Mouse (Mus musculus): ENCODE measurements around the gene Sema3e. TPM values are rescaled to one million over a fixed set of nuclear protein-coding genes. Genes with fewer than 3 reads are reported as not detected.

The Sema3e gene
- polyA plus RNA-seq, 1 experiment from 2014 or later: 25.4 TPM

DNA sequence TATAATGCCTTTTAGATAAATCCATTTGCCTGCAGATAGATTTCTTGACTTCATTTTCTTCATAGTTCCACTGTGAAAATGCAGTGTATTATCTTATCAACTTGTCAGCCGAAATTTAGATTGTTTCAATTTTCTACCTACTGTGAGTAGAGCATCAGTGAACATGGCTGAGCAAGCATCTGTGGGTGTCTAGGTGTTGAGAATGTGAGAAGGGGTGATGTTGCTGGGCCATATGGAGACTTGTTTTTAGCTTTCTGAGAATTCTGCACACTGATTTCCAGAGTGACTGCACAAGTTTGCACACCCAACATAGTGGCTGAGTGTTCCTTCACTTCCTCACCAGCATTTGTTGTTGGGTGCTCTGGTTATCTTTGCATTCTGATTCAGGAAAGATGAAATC lies 71.1 kb downstream of the Sema3e start:
- Histone ChIP-seq H3K27me3 (ENCODE audit: control insufficient read depth, insufficient read depth, low read depth, low read length) (no peaks in the 10 kb centered on the region), H3K4me3 (ENCODE audit: low read length) (no peak overlapping the region), H3K36me3 (ENCODE audit: control insufficient read depth, insufficient read depth, low read length) (no peaks in the 10 kb centered on the region), H3K9me3 (ENCODE audit: control insufficient read depth, low read length) (no peaks in the 10 kb centered on the region), H3K4me1 (replicated peaks; ENCODE audit: control insufficient read depth, insufficient read depth, low read length) (peaks cover 3% of the 10 kb centered on the region; the same call in 1 of the 2 replicates), H3K9ac (ENCODE audit: low read length) (no peak overlapping the region), H3K27ac (ENCODE audit: low read length) (no peak overlapping the region), H3K4me2 (ENCODE audit: low read depth, low read length) (no peak overlapping the region)
- 78% methylated on average over 1 of the region's 1 CpGs for WGBS
- ATAC-seq (ENCODE audit: low read depth): no peak

DNA sequence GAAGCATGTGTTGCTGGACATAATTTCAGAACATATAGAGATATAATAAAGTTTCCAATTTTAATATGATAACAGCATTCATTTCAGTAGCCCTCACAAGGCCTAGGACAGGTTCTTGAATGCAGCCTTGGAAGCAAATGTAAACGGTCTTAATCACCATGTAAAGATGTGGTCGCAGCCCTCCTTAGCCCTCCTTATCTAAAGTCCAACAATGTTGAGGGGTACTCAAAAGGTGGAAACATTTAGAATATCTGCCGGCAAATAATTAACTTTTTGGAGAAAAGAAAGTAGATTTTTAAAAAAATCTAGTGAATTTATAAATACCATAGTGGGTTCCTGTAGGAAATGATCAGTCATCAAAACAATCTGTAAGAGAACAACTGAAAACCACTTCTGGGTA lies 73.6 kb downstream of the Sema3e start:
- 43% methylated on average over 3 of the region's 3 CpGs for WGBS
- Histone ChIP-seq H3K4me1 (replicated peaks; ENCODE audit: control insufficient read depth, insufficient read depth, low read length) (no peaks in the 10 kb centered on the region), H3K4me3 (ENCODE audit: low read length) (no peak overlapping the region), H3K4me2 (ENCODE audit: low read depth, low read length) (no peak overlapping the region), H3K9me3 (ENCODE audit: control insufficient read depth, low read length) (no peaks in the 10 kb centered on the region), H3K27me3 (ENCODE audit: control insufficient read depth, insufficient read depth, low read depth, low read length) (no peaks in the 10 kb centered on the region), H3K27ac (ENCODE audit: low read length) (no peak overlapping the region), H3K36me3 (ENCODE audit: control insufficient read depth, insufficient read depth, low read length) (no peaks in the 10 kb centered on the region), H3K9ac (ENCODE audit: low read length) (no peak overlapping the region)
- ATAC-seq (ENCODE audit: low read depth): 0 out of 2 replicates have a peak, but pooled peaks have one; percentile 49

DNA sequence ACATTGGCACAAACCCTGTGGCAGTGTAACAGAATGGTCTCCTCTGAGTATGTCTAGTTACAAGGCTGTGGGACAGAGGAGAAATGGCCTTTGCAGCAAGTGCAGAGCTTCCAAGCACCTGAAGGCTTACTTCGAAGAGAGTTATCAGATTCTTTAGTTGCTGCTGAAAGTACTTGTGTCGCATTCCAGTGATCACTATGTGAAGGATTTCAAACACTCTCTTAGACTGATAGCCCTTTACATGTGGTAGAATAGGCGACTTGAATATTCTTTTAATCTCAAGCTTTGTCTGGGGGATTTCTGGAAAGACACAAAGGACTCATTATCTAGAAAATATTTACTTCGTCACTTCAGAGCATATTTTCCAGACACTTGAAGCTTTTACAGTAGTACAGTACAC lies 82.3 kb downstream of the Sema3e start:
- no peak overlapping the region for H3K9ac ChIP-seq (ENCODE audit: low read length)
- H3K27ac ChIP-seq (ENCODE audit: low read length): no peak overlapping the region

DNA sequence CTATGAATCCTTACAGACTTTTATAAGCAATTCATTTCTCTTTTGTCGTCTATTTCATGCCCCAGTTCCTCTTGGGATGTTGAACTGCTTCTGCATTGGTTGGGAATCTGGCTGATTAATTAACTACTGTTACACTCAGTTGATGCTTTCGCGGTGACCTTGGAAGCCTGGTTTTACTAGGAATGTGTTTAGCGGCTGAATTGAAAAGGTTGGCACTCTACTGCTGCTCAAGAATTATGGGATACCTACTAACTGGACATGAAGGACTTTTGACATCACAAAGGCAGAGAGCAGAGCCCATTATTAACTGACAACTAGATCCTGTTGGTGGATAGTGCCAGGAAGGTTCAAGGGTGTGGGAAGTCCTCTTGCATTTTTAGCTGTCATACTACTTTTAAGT lies 83.9 kb downstream of the Sema3e start:
- Histone ChIP-seq H3K36me3 (ENCODE audit: control insufficient read depth, insufficient read depth, low read length) (no peaks in the 10 kb centered on the region), H3K4me1 (replicated peaks; ENCODE audit: control insufficient read depth, insufficient read depth, low read length) (no peaks in the 10 kb centered on the region; the same call in 1 of the 2 replicates), H3K27ac (ENCODE audit: low read length) (no peak overlapping the region), H3K4me2 (ENCODE audit: low read depth, low read length) (no peak overlapping the region), H3K9me3 (ENCODE audit: control insufficient read depth, low read length) (no peaks in the 10 kb centered on the region), H3K9ac (ENCODE audit: low read length) (no peak overlapping the region), H3K27me3 (ENCODE audit: control insufficient read depth, insufficient read depth, low read depth, low read length) (no peaks in the 10 kb centered on the region), H3K4me3 (ENCODE audit: low read length) (no peak overlapping the region)
- WGBS: 84% methylated on average over 4 of the region's 4 CpGs
- ATAC-seq (ENCODE audit: low read depth): no peak

More for the DNA sequence above, 82.3 kb downstream of the Sema3e start:
- peak; percentile 88 for ATAC-seq (ENCODE audit: low read depth)
- 42% methylated on average over 4 of the region's 4 CpGs for WGBS
- H3K4me3 ChIP-seq (ENCODE audit: low read length): no peak overlapping the region
- H3K36me3 ChIP-seq (ENCODE audit: control insufficient read depth, insufficient read depth, low read length): no peaks in the 10 kb centered on the region
- H3K27me3 ChIP-seq (ENCODE audit: control insufficient read depth, insufficient read depth, low read depth, low read length): no peaks in the 10 kb centered on the region
- no peaks in the 10 kb centered on the region; the same call in 1 of the 2 replicates for H3K4me1 ChIP-seq (replicated peaks; ENCODE audit: control insufficient read depth, insufficient read depth, low read length)
- no peak overlapping the region for H3K4me2 ChIP-seq (ENCODE audit: low read depth, low read length)
- no peaks in the 10 kb centered on the region for H3K9me3 ChIP-seq (ENCODE audit: control insufficient read depth, low read length)

DNA sequence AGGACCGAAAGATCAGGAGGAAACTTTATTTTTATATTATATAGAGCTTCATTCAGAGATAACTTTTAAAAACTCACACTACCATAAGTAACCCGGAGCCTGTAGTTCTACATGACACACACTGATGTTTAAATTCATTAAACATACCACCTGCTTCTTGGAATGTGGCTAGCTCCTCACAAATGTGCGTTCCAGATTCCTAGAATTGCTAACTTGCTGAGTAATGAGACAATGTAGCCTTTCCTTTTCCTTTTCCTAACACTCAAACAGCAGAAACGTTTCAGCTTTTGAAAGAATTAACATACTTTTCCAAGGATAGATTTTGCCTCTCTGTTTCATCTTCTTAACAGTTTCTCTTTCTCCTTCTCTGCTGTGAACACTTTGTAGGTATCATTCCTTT lies 86.3 kb downstream of the Sema3e start:
- H3K27me3 ChIP-seq (ENCODE audit: control insufficient read depth, insufficient read depth, low read depth, low read length): no peaks in the 10 kb centered on the region
- 45% methylated on average over 4 of the region's 4 CpGs for WGBS
- H3K9me3 ChIP-seq (ENCODE audit: control insufficient read depth, low read length): no peaks in the 10 kb centered on the region
- H3K4me3 ChIP-seq (ENCODE audit: low read length): no peak overlapping the region
- no peaks in the 10 kb centered on the region; the same call in 1 of the 2 replicates for H3K4me1 ChIP-seq (replicated peaks; ENCODE audit: control insufficient read depth, insufficient read depth, low read length)
- no peaks in the 10 kb centered on the region for H3K36me3 ChIP-seq (ENCODE audit: control insufficient read depth, insufficient read depth, low read length)
- no peak overlapping the region for H3K4me2 ChIP-seq (ENCODE audit: low read depth, low read length)
- no peak overlapping the region for H3K9ac ChIP-seq (ENCODE audit: low read length)
- ATAC-seq (ENCODE audit: low read depth): no peak
- H3K27ac ChIP-seq (ENCODE audit: low read length): peak overlapping the region; percentile 9; the same call in 1 of the 2 replicates

DNA sequence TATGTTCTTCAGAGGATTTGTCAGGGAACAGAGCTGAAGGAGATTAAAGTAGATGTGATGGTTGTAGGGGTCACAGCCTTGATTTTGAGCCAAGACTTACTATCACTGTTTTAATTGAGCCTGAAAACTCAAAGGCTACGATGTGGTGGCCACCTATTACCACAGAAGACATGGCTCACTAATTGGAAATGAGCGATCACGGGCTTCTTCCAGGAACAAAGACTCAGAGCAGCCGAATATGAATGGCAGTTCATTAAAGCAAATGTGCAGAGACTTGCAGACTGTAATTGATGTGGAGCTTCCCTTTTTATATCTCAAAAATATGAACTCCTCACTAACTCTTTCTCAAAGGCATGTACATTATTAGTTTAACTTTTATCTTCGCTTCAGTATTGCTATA lies 96.8 kb downstream of the Sema3e start:
- no peak overlapping the region for H3K4me2 ChIP-seq (ENCODE audit: low read depth, low read length)
- ATAC-seq (ENCODE audit: low read depth): no peak
- H3K36me3 ChIP-seq (ENCODE audit: control insufficient read depth, insufficient read depth, low read length): no peaks in the 10 kb centered on the region
- no peak overlapping the region for H3K27ac ChIP-seq (ENCODE audit: low read length)
- H3K4me3 ChIP-seq (ENCODE audit: low read length): no peak overlapping the region
- no peaks in the 10 kb centered on the region for H3K9me3 ChIP-seq (ENCODE audit: control insufficient read depth, low read length)
- H3K4me1 ChIP-seq (replicated peaks; ENCODE audit: control insufficient read depth, insufficient read depth, low read length): no peaks in the 10 kb centered on the region
- 80% methylated on average over 5 of the region's 5 CpGs for WGBS
- H3K27me3 ChIP-seq (ENCODE audit: control insufficient read depth, insufficient read depth, low read depth, low read length): no peaks in the 10 kb centered on the region
- H3K9ac ChIP-seq (ENCODE audit: low read length): no peak overlapping the region

DNA sequence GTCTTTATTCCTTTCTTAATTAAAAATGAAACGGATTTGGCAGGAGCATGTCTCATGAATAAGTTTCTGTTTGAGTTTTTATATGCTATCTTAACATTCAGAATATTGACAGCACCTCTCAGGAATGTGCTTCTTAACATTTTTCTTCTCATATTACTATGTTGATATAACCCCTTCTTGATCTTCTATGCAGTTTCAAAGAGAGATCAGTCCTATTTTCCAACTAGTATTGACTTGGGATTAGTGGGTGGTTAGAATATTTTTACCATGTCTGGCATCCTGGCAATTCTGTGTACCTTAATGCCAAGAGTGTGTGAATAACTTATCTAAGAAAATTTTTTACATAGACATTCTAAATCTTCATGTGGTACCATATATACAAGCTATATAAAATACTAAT lies 101.5 kb downstream of the Sema3e start:
- Histone ChIP-seq H3K4me2 (ENCODE audit: low read depth, low read length) (no peak overlapping the region), H3K4me3 (ENCODE audit: low read length) (no peak overlapping the region), H3K9ac (ENCODE audit: low read length) (no peak overlapping the region), H3K36me3 (ENCODE audit: control insufficient read depth, insufficient read depth, low read length) (no peaks in the 10 kb centered on the region), H3K9me3 (ENCODE audit: control insufficient read depth, low read length) (no peaks in the 10 kb centered on the region; the same call in 1 of the 2 replicates), H3K4me1 (replicated peaks; ENCODE audit: control insufficient read depth, insufficient read depth, low read length) (no peaks in the 10 kb centered on the region), H3K27ac (ENCODE audit: low read length) (no peak overlapping the region), H3K27me3 (ENCODE audit: control insufficient read depth, insufficient read depth, low read depth, low read length) (no peaks in the 10 kb centered on the region)
- peak; percentile 66 for ATAC-seq (ENCODE audit: low read depth)
- WGBS: 31% methylated on average over 1 of the region's 1 CpGs

DNA sequence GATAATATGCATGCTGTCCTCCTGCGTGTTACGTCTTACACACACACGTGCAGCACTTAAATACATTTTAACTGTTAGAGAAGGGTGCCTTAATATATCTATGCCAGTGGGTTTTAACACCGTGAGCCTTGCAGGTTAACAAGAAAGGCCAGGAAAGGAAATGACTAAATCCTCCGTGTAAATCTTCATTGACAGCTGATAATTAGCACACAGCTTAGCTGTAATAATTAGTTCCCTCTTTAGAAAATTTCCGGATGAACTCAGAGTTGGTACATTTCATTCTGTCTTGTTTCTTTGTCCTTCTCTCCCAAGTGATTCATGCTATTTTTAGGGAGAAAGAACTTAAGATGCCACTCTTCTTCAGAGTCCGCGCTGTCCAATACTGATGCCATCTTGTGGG lies 110.9 kb downstream of the Sema3e start:
- H3K27ac ChIP-seq (ENCODE audit: low read length): no peak overlapping the region
- H3K4me2 ChIP-seq (ENCODE audit: low read depth, low read length): no peak overlapping the region
- ATAC-seq (ENCODE audit: low read depth): no peak
- 62% methylated on average over 8 of the region's 8 CpGs for WGBS
- H3K4me1 ChIP-seq (replicated peaks; ENCODE audit: control insufficient read depth, insufficient read depth, low read length): no peaks in the 10 kb centered on the region
- no peaks in the 10 kb centered on the region for H3K36me3 ChIP-seq (ENCODE audit: control insufficient read depth, insufficient read depth, low read length)
- H3K9ac ChIP-seq (ENCODE audit: low read length): no peak overlapping the region
- H3K27me3 ChIP-seq (ENCODE audit: control insufficient read depth, insufficient read depth, low read depth, low read length): no peaks in the 10 kb centered on the region
- H3K9me3 ChIP-seq (ENCODE audit: control insufficient read depth, low read length): no peaks in the 10 kb centered on the region; the same call in 1 of the 2 replicates
- H3K4me3 ChIP-seq (ENCODE audit: low read length): no peak overlapping the region

DNA sequence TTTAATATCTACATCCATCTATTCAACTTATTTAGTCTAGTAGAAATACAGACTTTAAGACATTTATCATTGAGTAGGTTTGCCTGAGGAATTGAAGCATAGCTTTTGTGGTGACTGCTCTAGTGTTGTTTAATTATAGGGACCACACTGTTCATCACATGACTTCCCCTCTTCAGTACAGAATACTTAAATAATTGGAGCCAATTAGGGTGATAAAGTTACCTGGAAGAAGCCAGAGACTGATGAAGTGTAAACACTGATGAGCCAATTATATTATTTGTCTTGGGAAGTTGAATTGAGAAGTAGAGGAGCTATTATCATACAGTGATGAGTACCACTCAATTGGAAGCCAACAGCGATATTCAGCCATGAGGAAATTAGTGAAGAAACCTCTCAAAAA lies 113.6 kb downstream of the Sema3e start:
- no peak overlapping the region for H3K27ac ChIP-seq (ENCODE audit: low read length)
- no peaks in the 10 kb centered on the region for H3K27me3 ChIP-seq (ENCODE audit: control insufficient read depth, insufficient read depth, low read depth, low read length)
- ATAC-seq (ENCODE audit: low read depth): no peak
- no peak overlapping the region for H3K9ac ChIP-seq (ENCODE audit: low read length)
- no peak overlapping the region for H3K4me3 ChIP-seq (ENCODE audit: low read length)
- no peaks in the 10 kb centered on the region for H3K36me3 ChIP-seq (ENCODE audit: control insufficient read depth, insufficient read depth, low read length)
- no peak overlapping the region for H3K4me2 ChIP-seq (ENCODE audit: low read depth, low read length)
- 97% methylated on average over 1 of the region's 1 CpGs for WGBS
- no peaks in the 10 kb centered on the region for H3K4me1 ChIP-seq (replicated peaks; ENCODE audit: control insufficient read depth, insufficient read depth, low read length)
- no peaks in the 10 kb centered on the region for H3K9me3 ChIP-seq (ENCODE audit: control insufficient read depth, low read length)

DNA sequence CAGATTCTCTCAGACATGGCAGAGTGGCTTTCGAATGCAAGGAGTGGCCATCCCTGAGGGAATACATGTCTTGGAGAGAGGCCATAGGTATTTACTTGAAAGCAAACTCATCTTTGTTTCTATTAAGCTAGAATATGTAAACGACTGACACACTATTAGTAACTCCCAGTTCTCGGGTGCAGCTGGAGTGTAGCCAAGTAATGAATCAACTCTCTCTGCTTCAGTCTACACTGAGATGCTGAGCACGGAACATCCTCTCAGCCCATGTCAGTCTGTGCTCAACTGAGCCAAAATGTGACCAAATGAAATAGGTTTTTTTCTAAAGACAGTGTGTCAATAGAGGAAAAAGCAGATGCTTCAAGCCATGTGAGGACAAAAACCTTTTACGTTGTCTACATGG lies 137.5 kb downstream of the Sema3e start:
- no peaks in the 10 kb centered on the region for H3K36me3 ChIP-seq (ENCODE audit: control insufficient read depth, insufficient read depth, low read length)

More for the DNA sequence above, 137.5 kb downstream of the Sema3e start:
- WGBS: 42% methylated on average over 5 of the region's 5 CpGs
- Histone ChIP-seq H3K27ac (ENCODE audit: low read length) (no peak overlapping the region), H3K9me3 (ENCODE audit: control insufficient read depth, low read length) (no peaks in the 10 kb centered on the region), H3K4me1 (replicated peaks; ENCODE audit: control insufficient read depth, insufficient read depth, low read length) (no peaks in the 10 kb centered on the region), H3K27me3 (ENCODE audit: control insufficient read depth, insufficient read depth, low read depth, low read length) (no peaks in the 10 kb centered on the region), H3K4me3 (ENCODE audit: low read length) (no peak overlapping the region), H3K9ac (ENCODE audit: low read length) (no peak overlapping the region), H3K4me2 (ENCODE audit: low read depth, low read length) (no peak overlapping the region)
- no peak for ATAC-seq (ENCODE audit: low read depth)

All from lung, embryonic 16.5 days (tissue).